Comparison of ENCODE assay signal across 8 mouse cellular contexts in genomic region chr10:120646862-120647311, GRCm38 (mm10).
A peak's percentile ranks its signal among the peaks of the same experiment; 100 is the strongest.
DNase-seq lines count a peak whose midpoint lies in the region; ATAC-seq and TF ChIP-seq lines count a peak whose summit lies in the region.

No protein-coding gene starts in this region.

- peak overlapping the region; percentile 22 for H3K4me2 ChIP-seq in kidney, embryonic 16.5 days (replicated peaks; ENCODE audit: low read depth, low read length)
- peak overlapping the region; percentile 22 for H3K4me2 ChIP-seq in forebrain, embryonic 16.5 days (ENCODE audit: low read length)
- H3K4me2 ChIP-seq in midbrain, embryonic 16.5 days (ENCODE audit: low read length), result peak overlapping the region; percentile 44

- no peak for TF ChIP-seq CTCF in kidney, adult 2 months (conservative IDR thresholded peaks at IDR 0.05; ENCODE audit: insufficient read depth, insufficient read length, low read depth, low read length)

- H3K4me1 ChIP-seq in kidney, embryonic 16.5 days (ENCODE audit: insufficient read depth, low read length), result peaks cover 15% of the 10 kb centered on the region
- H3K4me1 ChIP-seq in kidney, adult 2 months (ENCODE audit: control insufficient read depth, insufficient read depth, low read length), result no peaks in the 10 kb centered on the region
- H3K4me1 ChIP-seq in forebrain, embryonic 16.5 days (replicated peaks; ENCODE audit: control insufficient read depth, insufficient read depth, low read length), result peaks cover 6% of the 10 kb centered on the region
- peaks cover 38% of the 10 kb centered on the region for H3K4me1 ChIP-seq in limb, embryonic 10.5 days
- peaks cover 6% of the 10 kb centered on the region; the same call in 1 of the 2 replicates for H3K4me1 ChIP-seq in midbrain, embryonic 16.5 days (ENCODE audit: control insufficient read depth, insufficient read depth, low read length)

- no peak overlapping the region for H3K4me3 ChIP-seq in kidney, embryonic 16.5 days (ENCODE audit: low read length)
- H3K4me3 ChIP-seq in kidney, adult 2 months (ENCODE audit: insufficient read depth, low read depth, low read length), result no peak overlapping the region
- H3K4me3 ChIP-seq in forebrain, embryonic 16.5 days (replicated peaks; ENCODE audit: low read length), result no peak overlapping the region
- H3K4me3 ChIP-seq in limb, embryonic 10.5 days, result peak overlapping the region; percentile 26
- peak overlapping the region; percentile 3; the same call in 1 of the 2 replicates for H3K4me3 ChIP-seq in midbrain, embryonic 16.5 days (ENCODE audit: low read depth, low read length)

- H3K9me3 ChIP-seq in kidney, embryonic 16.5 days (ENCODE audit: low read length), result peaks cover 6% of the 10 kb centered on the region; the same call in 1 of the 2 replicates
- H3K9me3 ChIP-seq in forebrain, embryonic 16.5 days (ENCODE audit: control insufficient read depth, low read length), result no peaks in the 10 kb centered on the region; the same call in 1 of the 2 replicates
- no peaks in the 10 kb centered on the region for H3K9me3 ChIP-seq in limb, embryonic 10.5 days (replicated peaks)
- peaks cover 7% of the 10 kb centered on the region; the same call in 1 of the 2 replicates for H3K9me3 ChIP-seq in midbrain, embryonic 16.5 days (replicated peaks; ENCODE audit: control insufficient read depth, low read length, poor library complexity, severe bottlenecking)

- H3K27me3 ChIP-seq in kidney, embryonic 16.5 days (ENCODE audit: insufficient read depth, low read length), result no peaks in the 10 kb centered on the region
- H3K27me3 ChIP-seq in kidney, adult 2 months (replicated peaks; ENCODE audit: control insufficient read depth, insufficient read depth, low read length), result no peaks in the 10 kb centered on the region
- no peaks in the 10 kb centered on the region for H3K27me3 ChIP-seq in forebrain, embryonic 16.5 days (replicated peaks; ENCODE audit: control insufficient read depth, insufficient read depth, low read length)
- H3K27me3 ChIP-seq in limb, embryonic 10.5 days (ENCODE audit: low read depth, poor library complexity, severe bottlenecking), result no peaks in the 10 kb centered on the region; the same call in 1 of the 2 replicates
- H3K27me3 ChIP-seq in midbrain, embryonic 16.5 days (ENCODE audit: control insufficient read depth, insufficient read depth, low read depth, low read length), result no peaks in the 10 kb centered on the region; the same call in 1 of the 2 replicates

- no peak overlapping the region for H3K9ac ChIP-seq in kidney, embryonic 16.5 days (replicated peaks; ENCODE audit: low read length)
- no peak overlapping the region for H3K9ac ChIP-seq in forebrain, embryonic 16.5 days (replicated peaks; ENCODE audit: low read depth, low read length)
- peak overlapping the region; percentile 5; the same call in 1 of the 2 replicates for H3K9ac ChIP-seq in midbrain, embryonic 16.5 days (ENCODE audit: low read depth, low read length)

- H3K36me3 ChIP-seq in kidney, embryonic 16.5 days (ENCODE audit: insufficient read depth, low read length), result 0 out of 2 replicates have a peak, but pooled peaks cover 3% of the 10 kb centered on the region
- H3K36me3 ChIP-seq in kidney, adult 2 months (ENCODE audit: control insufficient read depth, insufficient read depth, low read length), result no peaks in the 10 kb centered on the region
- no peaks in the 10 kb centered on the region for H3K36me3 ChIP-seq in forebrain, embryonic 16.5 days (ENCODE audit: control insufficient read depth, insufficient read depth)
- no peaks in the 10 kb centered on the region for H3K36me3 ChIP-seq in limb, embryonic 10.5 days
- H3K36me3 ChIP-seq in midbrain, embryonic 16.5 days (ENCODE audit: control insufficient read depth, insufficient read depth, low read length), result no peaks in the 10 kb centered on the region

- ATAC-seq in kidney, embryonic 16.5 days (ENCODE audit: low FRiP score, low TSS enrichment), result peak; percentile 79; the same call in 1 of the 2 replicates
- peak; percentile 54; the same call in 1 of the 2 replicates for ATAC-seq in forebrain, embryonic 16.5 days
- ATAC-seq in midbrain, embryonic 16.5 days, result no peak

- no peak overlapping the region for H3K27ac ChIP-seq in kidney, embryonic 16.5 days (ENCODE audit: low read length)
- H3K27ac ChIP-seq in kidney, adult 2 months (ENCODE audit: insufficient read depth, low read depth, low read length), result no peak overlapping the region
- H3K27ac ChIP-seq in forebrain, embryonic 16.5 days (ENCODE audit: low read length), result no peak overlapping the region
- H3K27ac ChIP-seq in limb, embryonic 10.5 days, result peak overlapping the region; percentile 78
- no peak overlapping the region for H3K27ac ChIP-seq in midbrain, embryonic 16.5 days (ENCODE audit: low read length)

- TF ChIP-seq POLR2A in kidney, adult 2 months (IDR thresholded peaks at IDR 0.05; ENCODE audit: low read depth, low read length), result no peak

- DNase-seq in kidney, adult 2 months, result no peak
- DNase-seq in cerebellum, adult 11-12 months, result peak; percentile 10
- peak; percentile 59 for DNase-seq in limb, embryonic 10.5 days (ENCODE audit: low spot score)
- DNase-seq in layer of hippocampus, adult 9-11 months, result no peak
- DNase-seq in layer of hippocampus, postnatal 14 days (ENCODE audit: low spot score in 2 of 2), result no peak

- WGBS in kidney, embryonic 16.5 days, result 5% methylated on average over 14 of the region's 14 CpGs
- 32% methylated on average over 14 of the region's 14 CpGs for WGBS in kidney, adult 2 months
- 4% methylated on average over 14 of the region's 14 CpGs for WGBS in forebrain, embryonic 16.5 days
- 5% methylated on average over 14 of the region's 14 CpGs for WGBS in limb, embryonic 10.5 days
- WGBS in midbrain, embryonic 16.5 days, result 1% methylated on average over 14 of the region's 14 CpGs

Comparison
In these comparisons a context has a peak if more than half of its experiments do, and no peak if none do; other contexts are left out.
1. H3K4me3 ChIP-seq: peak in limb, embryonic 10.5 days (single experiment) and midbrain, embryonic 16.5 days (single experiment); none in kidney, embryonic 16.5 days (single experiment), kidney, adult 2 months (single experiment) and forebrain, embryonic 16.5 days (single experiment).
2. DNase-seq: peak in cerebellum, adult 11-12 months (single experiment) and limb, embryonic 10.5 days (single experiment); none in kidney, adult 2 months (single experiment), layer of hippocampus, adult 9-11 months (single experiment) and layer of hippocampus, postnatal 14 days (0 of 2).
3. Peak in every context shown above with its lines, with median percentiles within 50 percentile points of each other: H3K4me2 ChIP-seq.